8 mouse cellular contexts compared by ENCODE assay signal in the genomic region with DNA sequence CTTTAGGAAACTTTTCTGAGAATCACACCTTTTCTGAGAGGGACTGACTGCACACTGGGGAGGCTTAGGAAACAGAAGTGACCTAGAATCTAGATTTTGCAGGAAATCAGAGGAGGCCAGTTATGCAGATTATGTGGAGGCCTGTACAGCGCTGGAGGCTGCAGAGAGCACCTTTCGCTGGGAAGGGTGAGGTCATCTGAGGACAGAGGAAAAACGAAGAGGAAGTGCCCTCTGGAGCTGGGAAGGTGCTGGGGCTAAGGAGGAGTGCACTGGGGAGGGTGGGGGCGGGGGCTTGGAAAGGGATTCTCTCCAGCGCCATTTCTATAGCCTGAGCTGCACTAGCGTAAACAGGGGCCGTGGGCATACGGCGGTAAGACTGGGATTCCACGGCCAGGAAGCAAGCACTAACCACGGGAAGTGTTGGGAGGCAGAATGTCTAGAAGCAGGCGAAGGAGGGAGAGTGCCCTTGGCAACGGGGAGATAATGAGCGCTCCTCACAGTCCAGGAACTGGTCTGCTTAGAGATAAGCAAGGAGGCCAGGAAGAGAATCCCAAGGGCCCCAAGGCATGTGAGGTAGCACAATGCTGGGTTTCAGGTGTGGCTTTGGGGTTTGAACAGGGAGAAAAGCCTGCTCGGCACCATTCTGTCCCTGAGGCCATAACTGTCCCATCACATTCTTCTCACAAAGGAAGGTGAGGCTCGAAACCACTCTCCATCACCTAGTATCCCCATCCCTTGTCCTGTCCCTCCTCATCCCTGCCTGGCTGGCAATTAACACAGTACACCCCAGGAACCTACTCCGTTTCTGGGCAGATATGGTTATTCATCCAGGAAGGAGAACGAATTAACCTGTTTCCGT.
DNase-seq lines count a peak whose midpoint lies in the region; ATAC-seq lines count a peak whose summit lies in the region.

No protein-coding gene starts in this region.

- peak overlapping the region; percentile 53 for H3K4me2 ChIP-seq in heart, embryonic 12.5 days
- H3K4me2 ChIP-seq in forebrain, embryonic 14.5 days (ENCODE audit: low read length): peak overlapping the region; percentile 12; the same call in 1 of the 2 replicates
- peak overlapping the region; percentile 31 for H3K4me2 ChIP-seq in midbrain, embryonic 16.5 days (ENCODE audit: low read length)

- 8% methylated on average over 19 of the region's 19 CpGs for WGBS in heart, embryonic 12.5 days
- WGBS in forebrain, embryonic 14.5 days: 17% methylated on average over 19 of the region's 19 CpGs
- WGBS in limb, embryonic 10.5 days: 12% methylated on average over 19 of the region's 19 CpGs
- 16% methylated on average over 19 of the region's 19 CpGs for WGBS in midbrain, embryonic 16.5 days

- DNase-seq in heart, postnatal 10 days: no peak
- peak; percentile 14 for DNase-seq in forebrain, embryonic 14.5 days (ENCODE audit: low spot score)
- DNase-seq in limb, embryonic 10.5 days (ENCODE audit: low spot score): peak; percentile 45
- DNase-seq in layer of hippocampus, adult 8-10 months (ENCODE audit: low spot score in 2 of 2): no peak
- no peak for DNase-seq in gastrocnemius, adult 18-20 months (ENCODE audit: low spot score)

- H3K36me3 ChIP-seq in heart, embryonic 12.5 days: no peaks in the 10 kb centered on the region
- H3K36me3 ChIP-seq in forebrain, embryonic 14.5 days (ENCODE audit: control insufficient read depth, insufficient read depth, low read length): no peaks in the 10 kb centered on the region
- no peaks in the 10 kb centered on the region for H3K36me3 ChIP-seq in limb, embryonic 10.5 days
- no peaks in the 10 kb centered on the region for H3K36me3 ChIP-seq in midbrain, embryonic 16.5 days (ENCODE audit: control insufficient read depth, insufficient read depth, low read length)

- no peaks in the 10 kb centered on the region for H3K27me3 ChIP-seq in heart, embryonic 12.5 days (replicated peaks)
- H3K27me3 ChIP-seq in forebrain, embryonic 14.5 days (replicated peaks; ENCODE audit: control insufficient read depth, insufficient read depth, low read length): no peaks in the 10 kb centered on the region
- 0 out of 2 replicates have a peak, but pooled peaks cover 5% of the 10 kb centered on the region for H3K27me3 ChIP-seq in limb, embryonic 10.5 days (ENCODE audit: low read depth, poor library complexity, severe bottlenecking)
- H3K27me3 ChIP-seq in midbrain, embryonic 16.5 days (ENCODE audit: control insufficient read depth, insufficient read depth, low read depth, low read length): no peaks in the 10 kb centered on the region

- peak; percentile 74 for ATAC-seq in heart, embryonic 12.5 days (ENCODE audit: insufficient number of reproducible peaks, low FRiP score)
- peak; percentile 46; the same call in 1 of the 2 replicates for ATAC-seq in forebrain, embryonic 14.5 days
- ATAC-seq in midbrain, embryonic 16.5 days: peak; percentile 67
- no peak for ATAC-seq in erythroid progenitor cell, adult 5-6 weeks (replicated peaks; ENCODE audit: low FRiP score, poor library complexity, severe bottlenecking)

- H3K4me3 ChIP-seq in heart, embryonic 12.5 days: peak overlapping the region; percentile 20; the same call in 1 of the 2 replicates
- no peak overlapping the region for H3K4me3 ChIP-seq in forebrain, embryonic 14.5 days (ENCODE audit: low read depth, low read length)
- peak overlapping the region; percentile 30 for H3K4me3 ChIP-seq in limb, embryonic 10.5 days
- no peak overlapping the region for H3K4me3 ChIP-seq in midbrain, embryonic 16.5 days (ENCODE audit: low read depth, low read length)

- peaks cover 19% of the 10 kb centered on the region for H3K4me1 ChIP-seq in heart, embryonic 12.5 days (replicated peaks)
- H3K4me1 ChIP-seq in forebrain, embryonic 14.5 days (ENCODE audit: control insufficient read depth, insufficient read depth, low read length): peaks cover 12% of the 10 kb centered on the region; the same call in 1 of the 2 replicates
- peaks cover 21% of the 10 kb centered on the region for H3K4me1 ChIP-seq in limb, embryonic 10.5 days
- peaks cover 13% of the 10 kb centered on the region for H3K4me1 ChIP-seq in midbrain, embryonic 16.5 days (ENCODE audit: control insufficient read depth, insufficient read depth, low read length)

- H3K9me3 ChIP-seq in heart, embryonic 12.5 days (replicated peaks): no peaks in the 10 kb centered on the region
- no peaks in the 10 kb centered on the region for H3K9me3 ChIP-seq in forebrain, embryonic 14.5 days (replicated peaks; ENCODE audit: control insufficient read depth, low read length)
- no peaks in the 10 kb centered on the region for H3K9me3 ChIP-seq in limb, embryonic 10.5 days (replicated peaks)
- H3K9me3 ChIP-seq in midbrain, embryonic 16.5 days (replicated peaks; ENCODE audit: control insufficient read depth, low read length, poor library complexity, severe bottlenecking): no peaks in the 10 kb centered on the region

- H3K27ac ChIP-seq in heart, embryonic 12.5 days (ENCODE audit: poor library complexity, severe bottlenecking): 0 out of 2 replicates have a peak overlapping the region, but pooled peaks have one; percentile 13
- no peak overlapping the region for H3K27ac ChIP-seq in forebrain, embryonic 14.5 days (ENCODE audit: low read depth, low read length)
- H3K27ac ChIP-seq in limb, embryonic 10.5 days: peak overlapping the region; percentile 66
- no peak overlapping the region for H3K27ac ChIP-seq in midbrain, embryonic 16.5 days (ENCODE audit: low read length)

- H3K9ac ChIP-seq in heart, embryonic 12.5 days: peak overlapping the region; percentile 21; the same call in 1 of the 2 replicates
- no peak overlapping the region for H3K9ac ChIP-seq in forebrain, embryonic 14.5 days (ENCODE audit: low read length)
- H3K9ac ChIP-seq in midbrain, embryonic 16.5 days (ENCODE audit: low read depth, low read length): peak overlapping the region; percentile 39; the same call in 1 of the 2 replicates

- intact Hi-C loops in heart, postnatal 10 days (cut with DNase I): no loop called here

Comparison
In these comparisons a context has a peak if more than half of its experiments do, and no peak if none do; other contexts are left out.
1. H3K27ac ChIP-seq: peak in heart, embryonic 12.5 days (single experiment) and limb, embryonic 10.5 days (single experiment); none in forebrain, embryonic 14.5 days (single experiment) and midbrain, embryonic 16.5 days (single experiment).
2. H3K4me3 ChIP-seq: peak in heart, embryonic 12.5 days (single experiment) and limb, embryonic 10.5 days (single experiment); none in forebrain, embryonic 14.5 days (single experiment) and midbrain, embryonic 16.5 days (single experiment).
3. DNase-seq: peak in forebrain, embryonic 14.5 days (single experiment) and limb, embryonic 10.5 days (single experiment); none in heart, postnatal 10 days (0 of 2), layer of hippocampus, adult 8-10 months (0 of 2) and gastrocnemius, adult 18-20 months (single experiment).
4. Peak in every context shown above with its lines, with median percentiles within 50 percentile points of each other: H3K4me2 ChIP-seq.